Mouse (Mus musculus): ENCODE measurements around the gene Dab2ip. TPM values are rescaled to one million over a fixed set of nuclear protein-coding genes. Genes with fewer than 3 reads are reported as not detected.
A peak's percentile ranks its signal among the peaks of the same experiment; 100 is the strongest.

Dab2ip gene
- total and polyA plus RNA-seq, 3 experiments, result 4.0 to 9.9 TPM; not detected in 1

- TF ChIP-seq ZNF384 (IDR thresholded peaks at IDR 0.05; ENCODE audit: low read depth, low read length), result peak; percentile 90
- peak; percentile 55; the same call in 1 of the 2 replicates for TF ChIP-seq TBP (IDR thresholded peaks at IDR 0.05; ENCODE audit: low read depth, low read length)
Measured at GRCm38 (mm10) chr2:35731671-35732449, 173.8 kb downstream of the Dab2ip start (continued).

- H3K27me3 ChIP-seq (ENCODE audit: control insufficient read depth in 1 of 2, insufficient read depth in 2 of 2, low read length in 2 of 2), result peaks cover 0 to 1% of the 10 kb centered on the region in 2 experiments; a peak in 1 of 4 replicates
- no peaks in the 10 kb centered on the region for H3K79me2 ChIP-seq (ENCODE audit: control insufficient read depth, insufficient read depth, low read length, poor library complexity)
- H3K9ac ChIP-seq (ENCODE audit: control insufficient read depth, low read depth, low read length, poor library complexity, severe bottlenecking), result no peak overlapping the region
- H3K9me3 ChIP-seq (replicated peaks; ENCODE audit: insufficient read depth, low read length), result no peaks in the 10 kb centered on the region
- H3K4me3 ChIP-seq (ENCODE audit: control insufficient read depth in 1 of 2, insufficient read depth in 1 of 2, low read depth in 2 of 2, low read length in 2 of 2), result no peak overlapping the region
- H3K36me3 ChIP-seq (ENCODE audit: control insufficient read depth in 1 of 2, insufficient read depth in 2 of 2, low read length in 2 of 2), result peaks cover 0 to 4% of the 10 kb centered on the region in 2 experiments; a peak in 2 of 4 replicates
- DNase-seq (ENCODE audit: low read depth, low spot score), result peak; percentile 46
- H3K4me1 ChIP-seq (ENCODE audit: control insufficient read depth in 1 of 2, insufficient read depth in 2 of 2, low read length in 2 of 2), result peaks cover 2 to 9% of the 10 kb centered on the region in 2 experiments
- TF ChIP-seq E2F4 (IDR thresholded peaks at IDR 0.05; ENCODE audit: borderline replicate concordance, low read depth, low read length) (no peak), MAX (IDR thresholded peaks at IDR 0.05; ENCODE audit: low read length) (no peak), TCF12 (IDR thresholded peaks at IDR 0.05; ENCODE audit: low read depth, low read length) (no peak), GATA1 (IDR thresholded peaks at IDR 0.05; ENCODE audit: low read depth, low read length) (no peak), POLR2A (IDR thresholded peaks at IDR 0.05; ENCODE audit: control insufficient read depth in 1 of 2, insufficient read depth in 1 of 2, low read depth in 1 of 2, low read length in 2 of 2, poor library complexity in 1 of 2) (no peak), CHD2 (IDR thresholded peaks at IDR 0.05; ENCODE audit: low read length) (no peak), ETS1 (IDR thresholded peaks at IDR 0.05; ENCODE audit: low read depth, low read length) (no peak), ZC3H11A (IDR thresholded peaks at IDR 0.05; ENCODE audit: low read depth, low read length) (no peak), ZNF384 (IDR thresholded peaks at IDR 0.05; ENCODE audit: low read depth, low read length) (no peak), SMC3 (IDR thresholded peaks at IDR 0.05; ENCODE audit: low read depth, low read length) (peak; percentile 44), EP300 (IDR thresholded peaks at IDR 0.05; ENCODE audit: low read depth in 1 of 2, low read length in 2 of 2) (no peak), NRF1 (IDR thresholded peaks at IDR 0.05; ENCODE audit: insufficient read depth, low read depth, low read length, poor library complexity, severe bottlenecking) (no peak), USF1 (IDR thresholded peaks at IDR 0.05; ENCODE audit: low read depth, low read length) (no peak), CTCF (IDR thresholded peaks at IDR 0.05 in 2 of 3, conservative IDR thresholded peaks at IDR 0.05 in 1 of 3; ENCODE audit: control insufficient read depth in 1 of 3, insufficient read depth in 1 of 3, low read depth in 2 of 3, low read length in 3 of 3, poor library complexity in 1 of 3, severe bottlenecking in 1 of 3) (peak; percentile 52 to 60 (median 55)), POLR2AphosphoS5 (IDR thresholded peaks at IDR 0.05; ENCODE audit: borderline replicate concordance, low read depth, low read length) (no peak), MXI1 (IDR thresholded peaks at IDR 0.05; ENCODE audit: low read depth, low read length) (no peak), POLR2AphosphoS2 (IDR thresholded peaks at IDR 0.05; ENCODE audit: low read length) (no peak), RCOR1 (IDR thresholded peaks at IDR 0.05; ENCODE audit: low read depth, low read length) (no peak), USF2 (IDR thresholded peaks at IDR 0.05; ENCODE audit: borderline replicate concordance in 1 of 2, insufficient read depth in 1 of 2, low read depth in 1 of 2, low read length in 2 of 2) (no peak), JUND (IDR thresholded peaks at IDR 0.05; ENCODE audit: low read depth, low read length) (no peak), NELFE (IDR thresholded peaks at IDR 0.05; ENCODE audit: low read depth, low read length) (no peak), RAD21 (IDR thresholded peaks at IDR 0.05; ENCODE audit: low read depth, low read length) (peak; percentile 48), HCFC1 (IDR thresholded peaks at IDR 0.05; ENCODE audit: low read depth, low read length) (no peak), SIN3A (IDR thresholded peaks at IDR 0.05; ENCODE audit: low read length) (no peak)
- no peak overlapping the region for H3K27ac ChIP-seq (ENCODE audit: control insufficient read depth, low read depth, low read length)
Measured at GRCm38 (mm10) chr2:35735001-35735400, 176.9 kb downstream of the Dab2ip start.
